In genomic region chr19:53390495-53391007, GRCm38 (mm10) we compare ENCODE assay signal across 7 mouse cellular contexts. TPM values are rescaled to one million over a fixed set of nuclear protein-coding genes. Genes with fewer than 3 reads are reported as not detected.
DNase-seq lines count a peak whose midpoint lies in the region; ATAC-seq and TF ChIP-seq lines count a peak whose summit lies in the region.

Gene Smndc1 (minus strand): TSS chr19:53390578.

- TF ChIP-seq CTCF in intestine, postnatal 0 days (IDR thresholded peaks at IDR 0.05; ENCODE audit: low read depth), result no peak
- no peak for TF ChIP-seq CTCF in small intestine, adult 2 months (IDR thresholded peaks at IDR 0.05; ENCODE audit: extremely low read depth, insufficient read length, insufficient replicate concordance, low read depth, low read length)

- DNase-seq in adrenal gland, postnatal 10 days, result peak; percentile 99
- peak; percentile 100 for DNase-seq in embryonic facial prominence, embryonic 10.5 days (ENCODE audit: low spot score)
- peak; percentile 85 for DNase-seq in gonadal fat pad, adult 2 months (ENCODE audit: low read depth)
- DNase-seq in left cerebral cortex, postnatal 4 days, result peak; percentile 100

- under 1% methylated on average over 48 of the region's 48 CpGs for WGBS in embryonic facial prominence, embryonic 10.5 days
- WGBS in intestine, postnatal 0 days, result under 1% methylated on average over 48 of the region's 48 CpGs
- under 1% methylated on average over 48 of the region's 48 CpGs for WGBS in midbrain, embryonic 12.5 days
- under 1% methylated on average over 48 of the region's 48 CpGs for WGBS in small intestine, adult 2 months

- peak; percentile 96 for ATAC-seq in intestine, postnatal 0 days
- peak; percentile 99 for ATAC-seq in midbrain, embryonic 12.5 days (ENCODE audit: low FRiP score, low read depth)

- H3K4me3 ChIP-seq in embryonic facial prominence, embryonic 10.5 days, result peak within 1 kb of the TSS; percentile 100
- H3K4me3 ChIP-seq in intestine, postnatal 0 days (ENCODE audit: low read depth, low read length), result peak within 1 kb of the TSS; percentile 81
- H3K4me3 ChIP-seq in midbrain, embryonic 12.5 days, result peak within 1 kb of the TSS; percentile 99
- peak within 1 kb of the TSS; percentile 98 for H3K4me3 ChIP-seq in small intestine, adult 2 months (ENCODE audit: low read depth, low read length)

- no peaks in the 10 kb centered on the region for H3K27me3 ChIP-seq in embryonic facial prominence, embryonic 10.5 days (replicated peaks; ENCODE audit: low read depth, poor library complexity, severe bottlenecking)
- H3K27me3 ChIP-seq in intestine, postnatal 0 days (replicated peaks; ENCODE audit: control insufficient read depth, insufficient read depth, low read length), result no peaks in the 10 kb centered on the region
- no peaks in the 10 kb centered on the region for H3K27me3 ChIP-seq in midbrain, embryonic 12.5 days
- no peaks in the 10 kb centered on the region for H3K27me3 ChIP-seq in small intestine, adult 2 months (ENCODE audit: control insufficient read depth, insufficient read depth, low read length)

- TF ChIP-seq POLR2A in small intestine, adult 2 months (IDR thresholded peaks at IDR 0.05; ENCODE audit: low read depth, low read length), result peak; percentile 67

- H3K4me2 ChIP-seq in intestine, postnatal 0 days (replicated peaks; ENCODE audit: low read depth), result peak within 1 kb of the TSS; percentile 67
- H3K4me2 ChIP-seq in midbrain, embryonic 12.5 days (replicated peaks), result peak within 1 kb of the TSS; percentile 64

- peak within 1 kb of the TSS; percentile 95 for H3K9ac ChIP-seq in intestine, postnatal 0 days (ENCODE audit: low read depth, low read length)
- H3K9ac ChIP-seq in midbrain, embryonic 12.5 days (replicated peaks), result peak within 1 kb of the TSS; percentile 97

- H3K27ac ChIP-seq in embryonic facial prominence, embryonic 10.5 days (replicated peaks), result peak within 1 kb of the TSS; percentile 99
- H3K27ac ChIP-seq in intestine, postnatal 0 days (ENCODE audit: low read depth, low read length), result peak within 1 kb of the TSS; percentile 98
- peak within 1 kb of the TSS; percentile 96 for H3K27ac ChIP-seq in midbrain, embryonic 12.5 days (replicated peaks)
- peak within 1 kb of the TSS; percentile 88 for H3K27ac ChIP-seq in small intestine, adult 2 months (ENCODE audit: insufficient read depth, low read depth, low read length)

- H3K9me3 ChIP-seq in embryonic facial prominence, embryonic 10.5 days, result no peaks in the 10 kb centered on the region
- H3K9me3 ChIP-seq in intestine, postnatal 0 days (ENCODE audit: control insufficient read depth), result no peaks in the 10 kb centered on the region
- no peaks in the 10 kb centered on the region for H3K9me3 ChIP-seq in midbrain, embryonic 12.5 days

- intact Hi-C loops in left cerebral cortex, postnatal 4 days (cut with DNase I), result loop anchor here (10.0 kb wide), 1 partner anchor 244 kb away; no protein-coding TSS in a partner anchor

- peaks cover 18% of the 10 kb centered on the region for H3K4me1 ChIP-seq in embryonic facial prominence, embryonic 10.5 days
- no peaks in the 10 kb centered on the region for H3K4me1 ChIP-seq in intestine, postnatal 0 days (replicated peaks; ENCODE audit: control insufficient read depth, insufficient read depth, low read length)
- H3K4me1 ChIP-seq in midbrain, embryonic 12.5 days, result peaks cover 13% of the 10 kb centered on the region
- peaks cover 7% of the 10 kb centered on the region; the same call in 1 of the 2 replicates for H3K4me1 ChIP-seq in small intestine, adult 2 months (ENCODE audit: control insufficient read depth, insufficient read depth, insufficient read length, low read length)

- H3K36me3 ChIP-seq in embryonic facial prominence, embryonic 10.5 days (replicated peaks), result peaks cover 36% of the 10 kb centered on the region
- H3K36me3 ChIP-seq in intestine, postnatal 0 days (ENCODE audit: control insufficient read depth, insufficient read depth), result peaks cover 10% of the 10 kb centered on the region
- peaks cover 29% of the 10 kb centered on the region for H3K36me3 ChIP-seq in midbrain, embryonic 12.5 days
- peaks cover 23% of the 10 kb centered on the region for H3K36me3 ChIP-seq in small intestine, adult 2 months (ENCODE audit: control insufficient read depth, insufficient read depth, low read length)

RNA-seq across cellular contexts. Expression of gene Smndc1, which starts in this region (rescaled TPM):
- 10 to 100 TPM; 37.5 to 38.5 TPM for total RNA-seq in adrenal gland, postnatal 10 days (2021)
- 46.7 and 49.1 TPM in 2 replicates for polyA plus RNA-seq in embryonic facial prominence, embryonic 10.5 days (2016; fragmentation: Nextera tagmentation; extraction: Ambion mirVana)
- 4.1 and 6.8 TPM in 2 replicates for polyA plus RNA-seq in gonadal fat pad, adult 2 months (2012; rRNA removed)
- 36.2 and 36.3 TPM in 2 replicates for polyA plus RNA-seq in intestine, postnatal 0 days (2015; fragmentation: Nextera tagmentation; extraction: Ambion mirVana)
- 10 to 100 TPM; 38.6 to 45.1 TPM for total RNA-seq in left cerebral cortex, postnatal 4 days (2021)
- 44.5 and 45.7 TPM in 2 replicates for polyA plus RNA-seq in midbrain, embryonic 12.5 days (2016; fragmentation: Nextera tagmentation; extraction: Ambion mirVana)
- polyA plus RNA-seq in small intestine, adult 2 months (2012; rRNA removed), result 0.39 and 1.6 TPM in 2 replicates

Comparison
In these comparisons a context has a peak if more than half of its experiments do, and no peak if none do; other contexts are left out.
1. Peak in every context shown above with its lines: DNase-seq, ATAC-seq, H3K4me3 ChIP-seq and H3K27ac ChIP-seq.